Mouse (Mus musculus) C2C12 (cell line): Measurements from ENCODE around the gene Rab7.

Source experiments
- CEBPB ChIP-seq: IDR thresholded peaks from one replicate; pipeline ENCODE4 v1.6.1; 2011; ENCODE audit warnings: low read depth, mild to moderate bottlenecking, control low read depth, moderate library complexity
- CTCF ChIP-seq: IDR thresholded peaks from one replicate; pipeline ENCODE4 v1.5.1; 2011; ENCODE audit not compliant: control insufficient read depth, insufficient read depth, insufficient read length
- MAX ChIP-seq: IDR thresholded peaks from one replicate; pipeline ENCODE4 v1.6.1; 2011; ENCODE audit warnings: mild to moderate bottlenecking, control low read depth
- USF1 ChIP-seq: IDR thresholded peaks from one replicate; pipeline ENCODE4 v1.6.1; 2011; ENCODE audit warnings: low read depth, mild to moderate bottlenecking, control low read depth, moderate library complexity

DNA sequence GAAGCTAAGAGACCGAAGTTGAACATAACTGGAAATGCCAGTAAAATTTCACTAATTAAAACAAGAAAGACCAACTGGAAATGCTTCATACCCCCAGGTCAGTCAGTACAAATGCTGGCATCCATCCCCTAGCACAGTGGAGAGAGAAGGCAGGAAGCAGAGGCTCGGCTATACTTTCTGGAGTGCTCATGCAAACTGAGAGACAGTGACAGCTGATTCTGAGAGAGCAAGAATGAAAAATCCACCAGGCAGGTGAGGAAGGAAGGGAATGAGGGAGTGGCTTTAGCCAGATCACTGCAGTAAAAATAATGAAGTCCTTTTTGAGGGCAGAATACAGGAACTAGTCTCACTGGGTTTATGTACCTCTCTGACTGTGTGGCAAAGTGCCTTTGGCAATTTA lies 25.9 kb downstream of the Rab7 start:
- TF ChIP-seq CTCF (no peak), MAX (no peak), CEBPB (no peak), USF1 (no peak)
